Mouse (Mus musculus) midbrain, embryonic 12.5 days (tissue): ENCODE measurements around the gene Asb5. TPM values are rescaled to one million over a fixed set of nuclear protein-coding genes. Genes with fewer than 3 reads are reported as not detected.
"Not testable (repeated sequence)": the region's sequence is repeated elsewhere in the genome, so short reads cannot be mapped to it uniquely, and the experiment has no call there.

Experiments
- ATAC-seq: fragments of 200-750 bp; cut with Nextera tagmentation; 2 replicates; pipeline ENCODE4 v1.8.0; 2017; ENCODE audit warnings: low read depth, moderate TSS enrichment, moderate library complexity; ENCODE audit not compliant: low FRiP score
- H3K27ac ChIP-seq: fragments of 300-500 bp; sonication (generic); replicated peaks from 2 replicates; pipeline ENCODE4 v1.5.1; 2016; ENCODE audit warnings: mild to moderate bottlenecking
- H3K27me3 ChIP-seq: fragments of 300-500 bp; sonication (generic); 2 replicates; pipeline ENCODE4 v1.6.1; 2016; ENCODE audit warnings: mild to moderate bottlenecking
- H3K36me3 ChIP-seq: fragments of 300-500 bp; sonication (generic); 2 replicates; pipeline ENCODE4 v1.6.1; 2016
- H3K4me1 ChIP-seq: fragments of 300-500 bp; sonication (generic); 2 replicates; pipeline ENCODE4 v1.6.1; 2016
- H3K4me2 ChIP-seq: fragments of 300-500 bp; sonication (generic); replicated peaks from 2 replicates; pipeline ENCODE4 v1.6.1; 2016; ENCODE audit warnings: mild to moderate bottlenecking, moderate library complexity
- H3K4me3 ChIP-seq: fragments of 300-500 bp; sonication (generic); 2 replicates; pipeline ENCODE4 v1.5.1; 2016; ENCODE audit warnings: mild to moderate bottlenecking
- H3K9ac ChIP-seq: fragments of 300-500 bp; sonication (generic); replicated peaks from 2 replicates; pipeline ENCODE4 v1.6.1; 2016; ENCODE audit warnings: mild to moderate bottlenecking, moderate library complexity
- H3K9me3 ChIP-seq: fragments of 300-500 bp; sonication (generic); 2 replicates; pipeline ENCODE4 v1.6.1; 2016; ENCODE audit warnings: mild to moderate bottlenecking
- WGBS: fragments of 180-500 bp; shearing (Covaris S2); methylation state at CpG from one replicate; pipeline ENCODE4 v1.1.7; 2016; 5-methylcytosine and 5-hydroxymethylcytosine counted together
- polyA plus RNA-seq: library from polyadenylated mRNA; unstranded; fragments of >200 nt; fragmentation: Nextera tagmentation; extraction: Ambion mirVana; gene quantifications from 2 replicates; pipeline ENCODE4 v1.2.1, GENCODE M21; 2016

Asb5 gene
- polyA plus RNA-seq, 1 experiment from 2014 or later: 5.8 TPM

GRCm38 (mm10) chr8:54508814-54509213, 20.6 kb upstream of the Asb5 start:
- ATAC-seq: peak; percentile 63
- 0 out of 2 replicates have a peak, but pooled peaks cover 7% of the 10 kb centered on the region for H3K4me1 ChIP-seq
- no peaks in the 10 kb centered on the region for H3K9me3 ChIP-seq
- 7% methylated on average over 8 of the region's 11 CpGs for WGBS
- H3K36me3 ChIP-seq: no peaks in the 10 kb centered on the region
- no peaks in the 10 kb centered on the region for H3K27me3 ChIP-seq
- peak overlapping the region; percentile 46 for H3K4me3 ChIP-seq
- no peak overlapping the region for H3K27ac ChIP-seq
- peak overlapping the region; percentile 44; the same call in 1 of the 2 replicates for H3K9ac ChIP-seq
- peak overlapping the region; percentile 68 for H3K4me2 ChIP-seq

GRCm38 (mm10) chr8:54509221-54509721, 20.1 kb upstream of the Asb5 start:
- peak; percentile 71 for ATAC-seq
- no peaks in the 10 kb centered on the region for H3K27me3 ChIP-seq
- H3K4me3 ChIP-seq: peak overlapping the region; percentile 46
- 4% methylated on average over 10 of the region's 10 CpGs for WGBS
- H3K27ac ChIP-seq: 0 out of 2 replicates have a peak overlapping the region, but pooled peaks have one; percentile 32
- H3K9ac ChIP-seq: peak overlapping the region; percentile 44; the same call in 1 of the 2 replicates
- H3K4me2 ChIP-seq: peak overlapping the region; percentile 68
- 0 out of 2 replicates have a peak, but pooled peaks cover 7% of the 10 kb centered on the region for H3K4me1 ChIP-seq
- no peaks in the 10 kb centered on the region for H3K9me3 ChIP-seq
- H3K36me3 ChIP-seq: no peaks in the 10 kb centered on the region

GRCm38 (mm10) chr8:54511791-54512190, 17.6 kb upstream of the Asb5 start:
- Histone ChIP-seq H3K4me3 (no peak overlapping the region), H3K9me3 (no peaks in the 10 kb centered on the region), H3K36me3 (peaks cover 5% of the 10 kb centered on the region; the same call in 1 of the 2 replicates), H3K27me3 (no peaks in the 10 kb centered on the region), H3K4me1 (0 out of 2 replicates have a peak, but pooled peaks cover 7% of the 10 kb centered on the region), H3K4me2 (no peak overlapping the region), H3K9ac (no peak overlapping the region), H3K27ac (no peak overlapping the region)
- ATAC-seq: no peak
- WGBS: 90% methylated on average over 3 of the region's 3 CpGs

GRCm38 (mm10) chr8:54512200-54512599, 17.2 kb upstream of the Asb5 start:
- H3K27me3 ChIP-seq, ATAC-seq, H3K4me3 ChIP-seq, H3K9me3 ChIP-seq, H3K36me3 ChIP-seq, H3K4me1 ChIP-seq, H3K9ac ChIP-seq, H3K27ac ChIP-seq, H3K4me2 ChIP-seq: not testable (repeated sequence)
- 87% methylated on average over 5 of the region's 5 CpGs for WGBS

- Histone ChIP-seq H3K9ac (no peak overlapping the region), H3K4me3 (no peak overlapping the region), H3K4me1 (no peaks in the 10 kb centered on the region), H3K27me3 (no peaks in the 10 kb centered on the region), H3K36me3 (peaks cover 19% of the 10 kb centered on the region; the same call in 1 of the 2 replicates), H3K4me2 (no peak overlapping the region), H3K27ac (no peak overlapping the region), H3K9me3 (no peaks in the 10 kb centered on the region)
- ATAC-seq: peak; percentile 34; the same call in 1 of the 2 replicates
- 87% methylated on average over 10 of the region's 10 CpGs for WGBS
Observed at GRCm38 (mm10) chr8:54518756-54519460, 10.5 kb upstream of the Asb5 start.

GRCm38 (mm10) chr8:54520516-54520915, 8.9 kb upstream of the Asb5 start:
- Histone ChIP-seq H3K4me1 (no peaks in the 10 kb centered on the region), H3K27me3 (no peaks in the 10 kb centered on the region), H3K9ac (no peak overlapping the region), H3K4me3 (no peak overlapping the region), H3K36me3 (peaks cover 21% of the 10 kb centered on the region; the same call in 1 of the 2 replicates), H3K4me2 (no peak overlapping the region), H3K27ac (no peak overlapping the region), H3K9me3 (no peaks in the 10 kb centered on the region)
- 59% methylated on average over 4 of the region's 4 CpGs for WGBS
- no peak for ATAC-seq

- WGBS: 88% methylated on average over 2 of the region's 2 CpGs
- Histone ChIP-seq H3K4me3 (no peak overlapping the region), H3K27me3 (no peaks in the 10 kb centered on the region), H3K36me3 (peaks cover 17% of the 10 kb centered on the region; the same call in 1 of the 2 replicates), H3K9ac (no peak overlapping the region), H3K4me1 (peaks cover 16% of the 10 kb centered on the region), H3K4me2 (no peak overlapping the region), H3K27ac (no peak overlapping the region), H3K9me3 (no peaks in the 10 kb centered on the region)
- ATAC-seq: no peak
Observed at GRCm38 (mm10) chr8:54525606-54526005, 3.8 kb upstream of the Asb5 start.

- Histone ChIP-seq H3K9ac (no peak overlapping the region), H3K9me3 (no peaks in the 10 kb centered on the region), H3K27ac (no peak overlapping the region), H3K4me3 (no peak overlapping the region), H3K4me1 (peaks cover 16% of the 10 kb centered on the region), H3K27me3 (no peaks in the 10 kb centered on the region), H3K36me3 (peaks cover 9% of the 10 kb centered on the region; the same call in 1 of the 2 replicates), H3K4me2 (no peak overlapping the region)
- 97% methylated on average over 6 of the region's 6 CpGs for WGBS
- no peak for ATAC-seq
Observed at GRCm38 (mm10) chr8:54526700-54527099, 2.7 kb upstream of the Asb5 start.

- no peaks in the 10 kb centered on the region for H3K9me3 ChIP-seq
- ATAC-seq: no peak
- 68% methylated on average over 7 of the region's 7 CpGs for WGBS
- peak overlapping the region; percentile 89 for H3K4me3 ChIP-seq
- peaks cover 16% of the 10 kb centered on the region for H3K4me1 ChIP-seq
- no peak overlapping the region for H3K27ac ChIP-seq
- H3K4me2 ChIP-seq: peak overlapping the region; percentile 56
- peaks cover 4% of the 10 kb centered on the region; the same call in 1 of the 2 replicates for H3K36me3 ChIP-seq
- peak overlapping the region; percentile 91 for H3K9ac ChIP-seq
- no peaks in the 10 kb centered on the region for H3K27me3 ChIP-seq
Observed at GRCm38 (mm10) chr8:54528571-54528970, 809 bp upstream of the Asb5 start.

- Histone ChIP-seq H3K9ac (no peak overlapping the region), H3K27me3 (no peaks in the 10 kb centered on the region), H3K4me2 (no peak overlapping the region), H3K27ac (no peak overlapping the region), H3K4me3 (no peak overlapping the region), H3K9me3 (0 out of 2 replicates have a peak, but pooled peaks cover under 1% of the 10 kb centered on the region), H3K4me1 (0 out of 2 replicates have a peak, but pooled peaks cover 3% of the 10 kb centered on the region), H3K36me3 (no peaks in the 10 kb centered on the region)
- ATAC-seq: no peak
- 91% methylated on average over 5 of the region's 5 CpGs for WGBS
Observed at GRCm38 (mm10) chr8:54535172-54535571, 5.8 kb downstream of the Asb5 start.

- Histone ChIP-seq H3K36me3 (no peaks in the 10 kb centered on the region), H3K4me2 (no peak overlapping the region), H3K9me3 (0 out of 2 replicates have a peak, but pooled peaks cover 4% of the 10 kb centered on the region), H3K4me3 (no peak overlapping the region), H3K4me1 (no peaks in the 10 kb centered on the region), H3K27me3 (no peaks in the 10 kb centered on the region), H3K27ac (no peak overlapping the region), H3K9ac (no peak overlapping the region)
- WGBS: 93% methylated on average over 3 of the region's 3 CpGs
- peak; percentile 19; the same call in 1 of the 2 replicates for ATAC-seq
Observed at GRCm38 (mm10) chr8:54537285-54537684, 7.9 kb downstream of the Asb5 start.

- H3K9me3 ChIP-seq: 0 out of 2 replicates have a peak, but pooled peaks cover 4% of the 10 kb centered on the region
- H3K4me2 ChIP-seq: no peak overlapping the region
- H3K27me3 ChIP-seq: peaks cover 4% of the 10 kb centered on the region; the same call in 1 of the 2 replicates
- 73% methylated on average over 1 of the region's 1 CpGs for WGBS
- H3K4me3 ChIP-seq: no peak overlapping the region
- no peaks in the 10 kb centered on the region for H3K4me1 ChIP-seq
- H3K9ac ChIP-seq: no peak overlapping the region
- no peaks in the 10 kb centered on the region for H3K36me3 ChIP-seq
- no peak for ATAC-seq
- no peak overlapping the region for H3K27ac ChIP-seq
Observed at GRCm38 (mm10) chr8:54541331-54541730, 12.0 kb downstream of the Asb5 start.
